Mouse (Mus musculus) E14TG2a.4 (cell line): ENCODE measurements around the gene Gm28038.

Source experiments
- CTCF ChIP-seq: conservative IDR thresholded peaks from 2 replicates; pipeline ENCODE4 v1.5.1; 2014; ENCODE audit warnings: low read length
- NANOG ChIP-seq: IDR thresholded peaks from 2 replicates; pipeline ENCODE4 v1.6.1; 2014; ENCODE audit warnings: borderline replicate concordance, low read length, mixed read lengths
- POU5F1 ChIP-seq: IDR thresholded peaks from 2 replicates; pipeline ENCODE4 v1.6.1; 2014; ENCODE audit warnings: low read length, borderline replicate concordance

DNA sequence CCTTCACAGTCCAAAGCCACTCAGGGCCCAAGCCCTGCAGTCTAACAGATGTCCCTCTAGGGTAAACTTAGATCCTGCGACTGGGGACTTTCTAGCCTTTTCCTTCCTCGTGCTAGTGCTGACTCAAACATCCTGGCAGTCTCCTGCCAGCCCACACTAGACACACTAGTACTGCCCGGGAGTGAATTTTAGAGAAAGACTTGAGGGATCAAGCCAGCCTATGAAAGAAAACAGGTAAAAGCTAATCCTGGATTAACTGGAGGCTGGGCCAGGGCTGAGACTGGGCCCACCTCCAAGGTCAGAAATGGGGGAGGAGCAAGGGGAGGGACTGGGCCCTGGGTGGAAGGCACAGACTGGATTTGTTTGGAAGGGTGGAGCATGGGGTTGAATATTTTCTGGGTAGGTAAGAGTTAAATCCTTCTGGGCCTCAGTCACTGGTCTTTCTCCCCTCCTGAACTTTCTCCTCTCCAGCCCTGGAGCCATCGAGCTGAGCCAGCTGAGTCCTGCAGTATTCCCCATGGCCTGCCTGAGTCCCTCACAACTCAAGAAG is 14.4 kb upstream of the Gm28038 start:
- TF ChIP-seq CTCF: no peak
- TF ChIP-seq POU5F1: no peak
- TF ChIP-seq NANOG: no peak
